Mouse (Mus musculus) left cerebral cortex, adult 9 months (tissue): ENCODE measurements around the gene Sbk1.
"Not testable (repeated sequence)": the region's sequence is repeated elsewhere in the genome, so short reads cannot be mapped to it uniquely, and the experiment has no call there.

Experiments used
- DNase-seq, 2 experiments: peaks; one replicate each; pipeline ENCODE4 v3.0.0; 2022; ENCODE audit warnings: low spot score in 2 of 2

Sbk1 gene

DNA sequence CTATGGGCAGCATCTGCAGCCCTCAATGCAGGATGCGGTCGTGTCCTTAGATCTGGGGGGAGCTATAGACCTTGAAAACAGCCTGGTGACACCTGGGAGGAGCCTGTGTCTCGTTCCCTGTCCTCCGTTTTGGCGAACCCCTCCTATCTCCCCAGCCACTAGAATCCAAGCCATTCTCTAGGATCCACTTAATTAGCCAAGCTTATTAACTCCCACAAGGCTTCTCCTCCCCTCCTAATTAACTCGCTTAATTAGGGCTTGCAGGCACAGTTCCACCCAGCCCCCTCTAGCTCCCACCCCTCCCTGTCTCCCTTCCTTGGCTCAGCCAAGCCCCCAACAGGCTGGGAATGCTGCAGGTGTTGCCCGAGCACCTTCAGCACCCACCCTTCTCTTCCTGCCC lies 8.5 kb upstream of the Sbk1 start:
- no peak for DNase-seq

DNA sequence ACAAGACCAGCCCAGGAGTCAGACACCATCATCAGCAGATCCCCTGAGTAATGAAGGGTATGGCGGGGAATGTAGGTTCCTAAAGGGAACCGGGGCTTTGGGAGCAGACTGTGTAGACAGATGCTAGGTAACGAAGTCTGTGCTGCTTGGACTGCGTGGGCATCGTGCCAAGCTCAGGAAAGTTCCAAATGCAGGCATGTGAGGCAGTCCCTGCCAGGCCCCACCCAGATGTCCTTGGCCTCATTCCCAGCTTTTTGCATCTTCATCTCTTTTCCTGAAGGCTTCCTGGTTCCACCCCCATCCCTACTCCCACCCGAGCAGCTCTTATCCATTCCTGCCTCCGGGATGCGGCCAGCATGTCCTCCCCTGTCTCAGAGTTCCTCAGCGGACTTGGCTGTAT lies 6.5 kb upstream of the Sbk1 start:
- DNase-seq = peak; percentile 73 to 93

DNA sequence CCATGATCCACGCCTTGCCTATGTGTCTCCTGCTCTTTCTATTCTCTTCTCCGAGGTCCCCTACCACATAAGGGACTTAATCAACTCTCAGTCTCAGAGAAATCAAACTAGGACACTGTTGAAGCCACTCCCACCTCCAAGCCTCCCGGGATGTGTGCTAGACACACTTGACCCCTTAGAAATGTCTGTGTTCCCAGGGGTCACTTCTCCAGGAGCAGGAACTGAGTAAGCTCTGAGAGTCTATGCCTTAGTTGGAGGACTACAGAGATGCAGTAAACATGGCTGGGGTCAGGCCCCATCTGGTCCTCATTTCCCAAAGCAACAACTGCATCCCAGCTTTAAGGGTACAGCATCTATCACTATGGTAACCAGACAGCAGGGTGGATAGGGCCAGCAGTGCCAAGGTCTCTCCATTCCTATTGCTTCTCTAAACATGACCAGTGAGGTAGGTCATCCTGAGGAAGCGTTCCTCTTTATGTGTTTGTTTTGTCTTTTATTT lies 6.0 kb upstream of the Sbk1 start:
- no peak for DNase-seq

DNA sequence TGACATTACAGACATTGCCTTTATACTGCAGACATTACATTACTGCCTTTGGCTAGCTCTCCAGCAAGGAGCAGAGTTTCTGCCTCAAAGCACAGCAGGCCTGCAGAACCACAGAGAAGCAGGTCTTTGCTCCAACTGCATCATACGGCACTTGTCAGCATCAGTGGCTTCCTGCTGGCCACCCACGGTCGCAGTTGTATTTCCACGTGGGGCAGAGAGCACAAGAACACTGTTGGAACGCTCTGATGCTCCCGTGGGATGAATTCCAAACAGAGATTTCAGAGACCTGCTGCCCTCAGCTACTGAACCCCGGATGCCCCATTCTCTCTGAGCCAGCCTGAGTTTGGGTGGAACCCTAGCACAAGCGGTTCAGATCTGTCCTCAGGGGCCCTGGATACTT lies 4.8 kb upstream of the Sbk1 start:
- DNase-seq = no peak

DNA sequence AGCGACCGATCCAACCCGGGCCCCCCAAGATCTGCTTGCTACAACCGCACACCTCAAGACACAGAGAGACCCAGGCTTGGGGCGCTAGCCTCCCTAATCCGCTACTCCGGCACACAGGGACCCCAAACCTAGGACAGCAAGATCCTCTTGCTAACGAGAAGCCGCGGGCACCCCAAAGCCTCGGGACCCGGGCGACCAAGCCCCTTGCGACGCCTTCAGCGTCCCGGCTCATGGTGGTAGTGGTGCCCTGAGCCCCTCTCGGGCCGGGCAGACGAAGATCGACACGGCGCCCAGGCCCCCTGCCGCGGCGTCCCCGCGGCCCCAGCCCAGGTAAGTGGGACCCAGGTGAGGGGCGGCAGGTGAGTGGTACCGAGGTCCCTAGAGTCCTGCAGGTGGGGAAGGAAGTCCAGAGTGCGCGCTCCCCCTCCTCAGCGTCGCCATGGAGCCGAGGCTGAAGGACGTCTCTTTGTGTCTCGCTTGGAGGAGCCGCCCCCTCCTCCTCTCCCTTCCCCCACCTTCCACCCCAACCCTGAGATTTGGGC lies 422 bp downstream of the Sbk1 start:
- DNase-seq = no peak

DNA sequence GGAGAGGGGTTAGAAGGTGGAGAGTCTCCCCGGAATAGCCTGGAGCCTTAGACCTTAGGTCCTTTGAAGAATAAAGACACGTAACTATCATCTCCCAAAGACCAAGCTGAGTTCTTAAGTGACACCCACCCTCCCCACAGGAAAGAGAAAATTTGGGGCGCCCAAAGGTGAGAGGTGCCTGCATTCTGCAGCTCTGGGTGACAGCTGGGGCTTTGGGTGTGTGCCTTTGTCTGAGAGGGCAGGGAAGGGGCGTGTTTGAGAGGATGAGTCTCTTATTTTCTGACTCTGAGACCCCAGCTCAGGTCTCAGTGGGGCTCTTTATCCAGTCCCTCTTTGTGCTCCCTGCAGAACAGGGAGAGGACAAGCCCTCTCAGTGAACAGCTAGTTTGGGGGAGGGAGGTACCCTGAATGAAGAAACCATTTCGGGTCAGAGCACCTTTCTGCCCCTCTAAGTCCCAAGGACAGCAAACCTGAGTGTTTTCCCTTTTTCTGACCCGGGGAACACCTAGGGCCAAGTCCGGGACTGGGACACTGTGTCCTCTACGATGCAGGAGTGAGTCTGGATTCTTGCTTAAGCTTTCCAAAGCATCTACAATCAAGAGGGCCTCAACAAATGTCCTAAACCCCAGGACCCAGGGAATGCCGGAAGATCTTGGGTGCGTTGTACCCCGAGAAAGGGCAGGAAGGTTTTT lies 1.1 kb downstream of the Sbk1 start:
- DNase-seq = no peak

DNA sequence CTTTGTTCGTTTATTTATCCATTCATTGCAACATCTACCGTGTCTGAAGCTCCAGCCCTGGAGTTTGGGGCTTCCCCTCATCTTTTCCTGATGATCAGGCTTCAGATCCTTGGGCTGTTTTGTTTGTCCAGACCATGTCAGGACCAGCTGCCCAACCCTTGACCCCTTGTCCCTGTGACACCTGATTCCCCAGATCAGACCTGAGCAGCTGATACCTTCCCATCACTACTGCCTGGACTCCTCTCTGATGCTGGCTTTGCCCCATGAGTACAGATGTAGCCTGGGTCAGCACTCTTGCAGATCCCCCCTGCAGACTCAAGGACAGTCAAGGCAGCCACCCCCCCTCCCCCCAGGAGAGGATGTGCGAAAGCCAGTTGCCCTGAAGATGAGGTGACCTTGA lies 1.7 kb downstream of the Sbk1 start:
- DNase-seq = no peak

DNA sequence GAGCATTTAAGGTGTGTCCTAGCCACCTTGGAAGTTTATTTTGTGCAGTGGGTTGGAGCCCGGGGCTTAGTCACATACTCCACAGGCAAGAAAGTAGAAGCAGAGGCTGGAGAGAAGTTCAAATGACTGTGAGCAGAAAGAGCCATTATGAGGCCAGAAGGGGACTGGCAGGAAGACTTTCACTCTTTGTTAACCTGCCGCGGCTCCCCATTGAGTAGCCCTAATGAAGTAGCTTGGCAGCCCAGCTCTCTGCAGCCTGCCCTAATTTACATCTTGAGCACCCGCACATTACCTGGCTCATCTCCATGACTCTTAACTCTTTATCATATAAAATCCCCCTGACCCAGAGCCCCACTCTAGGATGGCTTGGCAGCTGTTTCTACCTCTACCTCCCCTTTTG lies 2.2 kb downstream of the Sbk1 start:
- DNase-seq = no peak

DNA sequence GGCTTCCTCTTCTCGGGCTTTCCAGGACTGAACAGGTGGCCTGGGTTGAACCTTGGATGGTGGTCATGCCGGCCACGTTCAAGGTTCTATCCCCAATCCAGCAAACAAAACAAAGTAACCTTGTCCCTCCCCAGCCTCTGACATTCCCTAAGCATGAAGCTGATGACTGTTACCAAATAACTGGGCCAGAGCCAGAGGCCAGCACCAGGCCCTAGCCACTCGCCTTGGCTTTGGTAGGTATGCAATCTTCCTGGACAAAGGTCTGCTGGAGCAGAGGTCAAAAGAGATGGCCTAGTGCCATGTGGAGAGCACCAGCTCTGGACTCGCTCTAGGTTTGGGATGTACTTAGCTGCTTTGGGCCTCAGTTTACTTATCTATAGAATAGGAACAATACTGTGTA lies 3.3 kb downstream of the Sbk1 start:
- no peak for DNase-seq

DNA sequence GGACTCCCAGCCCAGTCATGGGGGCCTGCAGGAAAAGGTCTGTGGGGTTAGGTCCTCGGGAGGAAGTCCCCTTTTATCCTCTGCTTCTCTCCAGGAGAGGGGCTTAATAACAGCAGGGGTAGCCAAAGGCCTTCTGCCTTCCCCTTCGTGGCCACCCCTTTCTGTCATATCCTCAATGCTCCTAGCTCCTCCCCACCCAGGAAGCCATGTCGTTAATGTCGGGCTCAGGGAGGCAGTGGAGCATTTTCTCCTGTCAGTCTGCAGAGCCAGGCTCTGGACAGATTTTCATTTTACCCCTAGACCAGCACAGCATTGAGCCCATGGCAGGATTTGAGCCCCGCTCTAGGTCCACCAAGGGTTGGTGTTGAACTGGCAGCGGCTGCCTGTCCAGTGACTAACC lies 3.9 kb downstream of the Sbk1 start:
- no peak for DNase-seq

DNA sequence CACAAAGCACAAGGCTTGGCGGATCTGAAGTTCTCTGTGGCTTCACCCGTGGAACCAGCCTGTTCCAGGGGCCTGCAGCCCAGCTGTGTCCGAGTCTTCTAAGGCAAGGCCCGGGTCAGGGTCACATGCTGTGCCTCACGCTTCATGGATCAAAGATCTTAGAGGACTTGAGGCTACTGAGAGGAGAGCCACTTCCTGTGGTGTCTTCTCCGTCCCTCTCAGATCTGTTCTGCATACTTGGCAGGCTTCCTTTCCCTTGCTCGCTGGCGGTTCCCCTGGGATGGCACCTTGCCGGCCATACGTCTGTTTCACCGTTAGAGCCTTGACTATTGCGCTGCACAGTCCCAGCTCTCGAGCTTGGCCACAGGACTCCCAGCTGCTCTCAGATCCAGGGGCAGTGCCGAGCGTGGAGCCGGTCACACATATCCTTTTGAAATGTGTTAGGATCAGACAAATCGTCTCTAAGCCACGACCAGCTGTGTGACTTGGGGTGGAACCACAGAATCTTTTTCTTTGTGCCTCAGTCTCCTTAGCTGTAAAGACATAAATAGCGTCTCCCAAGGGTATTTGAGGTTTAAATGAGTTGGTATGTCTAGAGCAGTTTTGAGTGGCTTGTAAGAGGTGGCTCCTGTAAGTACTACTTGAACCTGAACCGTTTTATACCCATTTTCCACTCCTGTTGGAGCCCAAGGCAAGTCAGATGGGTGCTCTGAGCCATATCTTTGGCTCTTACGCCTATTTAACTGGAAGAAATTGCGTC lies 5.3 kb downstream of the Sbk1 start:
- no peak for DNase-seq

DNA sequence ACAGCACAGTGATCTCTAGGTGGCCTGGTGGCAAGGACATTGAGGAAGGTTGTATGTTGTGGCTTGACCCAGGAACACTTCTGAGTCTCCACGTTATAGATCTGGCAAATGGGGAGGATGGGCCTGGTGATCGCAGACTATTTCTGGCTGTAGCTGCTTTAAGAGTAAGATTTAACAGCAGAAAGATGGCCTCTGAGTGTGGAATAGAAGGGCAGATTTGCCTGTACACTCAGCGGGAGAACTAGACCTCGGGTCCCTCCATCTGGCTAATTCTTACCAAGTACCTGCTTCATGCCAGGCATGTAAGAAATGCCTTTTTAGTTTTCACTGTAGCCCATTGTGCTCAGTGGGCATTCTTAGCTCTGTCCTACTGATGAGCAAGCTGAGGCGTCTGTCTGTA lies 6.4 kb downstream of the Sbk1 start:
- no peak for DNase-seq

DNA sequence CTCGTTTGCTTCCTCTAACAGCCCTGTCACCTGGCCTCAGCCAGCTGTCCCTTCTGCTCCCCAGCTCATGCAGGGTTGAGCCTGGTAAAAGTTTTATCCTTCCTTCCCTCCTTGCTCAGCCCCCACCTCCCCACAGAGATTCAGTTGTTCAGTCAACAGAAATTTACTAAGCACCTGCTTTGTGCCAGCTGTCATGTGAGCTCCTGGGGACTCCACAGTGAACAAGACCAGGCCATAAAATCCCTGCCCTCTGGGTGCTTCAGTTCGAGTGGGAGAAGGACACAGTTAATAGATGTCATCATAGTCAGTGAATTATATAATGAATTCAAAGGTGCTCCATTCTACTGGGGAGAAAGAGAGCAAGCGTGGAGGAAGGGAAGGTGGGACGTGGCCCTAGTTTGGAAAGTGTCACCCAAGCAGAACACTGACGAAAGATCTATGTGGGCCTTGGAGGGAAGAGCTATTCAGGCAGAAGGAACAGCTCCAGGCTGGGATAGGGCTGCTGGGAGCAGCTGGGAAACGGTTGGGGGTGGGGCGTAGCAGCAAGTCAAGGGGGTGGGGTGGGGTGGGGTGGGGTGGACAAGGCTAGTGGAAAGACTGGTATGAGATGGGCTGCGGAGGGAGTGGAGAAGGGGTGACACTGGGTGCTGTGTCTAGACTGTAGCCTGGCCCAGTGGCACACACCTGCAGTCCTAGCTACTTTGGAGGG lies 7.5 kb downstream of the Sbk1 start:
- DNase-seq = no peak

DNA sequence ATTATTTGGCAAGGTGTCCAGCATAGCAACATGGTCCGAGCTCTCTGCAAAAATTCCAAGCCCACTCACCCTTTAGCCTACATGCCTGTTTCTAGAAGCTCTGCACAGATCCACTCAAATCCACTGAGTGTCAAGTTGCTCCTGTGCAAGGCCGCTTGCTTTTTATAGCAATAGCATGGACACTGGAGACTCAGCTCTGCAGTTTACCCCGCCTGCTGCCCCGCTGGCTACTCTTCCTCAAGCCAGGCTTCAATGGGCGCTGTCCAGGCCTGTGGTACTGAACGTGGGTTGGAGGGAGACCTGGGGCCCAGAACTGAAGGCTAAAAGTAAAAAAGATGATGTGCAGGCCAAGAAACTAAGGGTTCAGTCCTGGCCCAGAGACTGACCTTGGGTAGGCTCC lies 8.3 kb downstream of the Sbk1 start:
- no peak for DNase-seq

DNA sequence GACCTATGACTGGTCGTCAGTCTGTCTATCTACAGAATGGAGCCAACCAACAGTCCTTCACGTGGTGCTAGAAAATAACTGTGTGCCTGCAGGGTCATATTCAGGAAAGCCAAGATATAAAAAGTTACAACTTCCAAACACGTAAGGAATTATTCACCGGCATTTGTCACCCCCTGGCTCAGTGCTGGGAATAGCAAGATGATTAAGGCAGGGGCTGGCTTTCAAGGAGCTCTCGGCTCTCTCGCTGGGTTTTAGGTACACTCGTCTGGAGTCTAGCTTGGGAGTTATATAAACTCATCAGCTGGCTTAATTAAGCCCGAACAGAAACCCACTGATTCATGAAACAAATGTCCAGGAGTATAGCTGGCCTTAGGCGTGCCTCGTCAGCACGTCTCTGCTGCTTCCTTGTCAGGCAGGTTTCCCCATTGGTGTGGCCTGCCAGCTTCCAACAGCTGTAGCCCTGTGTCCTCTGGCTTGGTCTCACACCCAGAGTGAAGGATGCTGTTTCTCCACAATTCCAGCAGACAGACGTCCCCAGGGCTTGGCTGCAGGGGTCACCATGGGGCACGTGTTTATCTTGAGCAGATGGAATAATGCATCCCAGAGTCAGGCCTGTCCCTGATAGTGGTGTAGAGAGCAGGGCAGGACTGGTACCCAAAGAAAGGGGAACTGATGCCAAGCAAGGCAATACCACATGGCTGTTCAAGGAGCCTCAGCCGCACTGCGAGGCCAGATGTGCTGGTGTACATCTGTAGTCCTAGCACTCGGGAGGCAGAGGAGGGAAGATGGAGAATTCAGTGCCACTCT lies 9.7 kb downstream of the Sbk1 start:
- DNase-seq = no peak

DNA sequence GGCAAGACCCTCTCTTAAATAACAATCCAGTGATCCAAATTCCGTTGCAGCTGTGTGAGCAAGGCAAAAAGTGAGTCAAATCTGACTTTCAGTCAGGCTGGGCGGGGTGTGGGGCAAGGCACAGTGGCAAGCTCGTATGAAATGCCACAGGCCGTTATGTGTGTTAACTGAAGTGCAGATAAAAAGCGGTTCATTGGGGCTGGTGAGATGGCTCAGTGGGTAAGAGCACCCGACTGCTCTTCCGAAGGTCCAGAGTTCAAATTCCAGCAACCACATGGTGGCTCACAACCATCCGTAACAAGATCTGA lies 10.2 kb downstream of the Sbk1 start:
- DNase-seq = not testable (repeated sequence)

DNA sequence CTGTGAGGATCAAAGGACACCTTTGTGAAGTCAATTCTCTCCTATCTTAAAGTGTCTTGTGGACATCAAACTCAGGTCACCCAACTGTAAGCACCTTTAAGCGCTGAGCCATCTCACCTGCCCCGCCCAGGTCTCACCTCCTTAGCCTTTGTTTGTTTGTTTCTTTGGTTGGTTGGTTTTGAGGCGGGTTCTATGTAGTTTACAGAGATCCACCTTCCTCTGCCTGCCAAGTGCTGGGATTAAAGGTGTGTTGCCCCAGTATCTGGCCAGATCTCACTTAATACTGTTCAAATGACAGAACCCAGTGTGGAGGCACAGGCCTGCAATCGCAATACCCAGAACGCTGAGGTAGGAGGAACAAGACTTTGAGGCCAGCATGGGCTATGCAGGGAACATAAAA lies 11.6 kb downstream of the Sbk1 start:
- DNase-seq = no peak

DNA sequence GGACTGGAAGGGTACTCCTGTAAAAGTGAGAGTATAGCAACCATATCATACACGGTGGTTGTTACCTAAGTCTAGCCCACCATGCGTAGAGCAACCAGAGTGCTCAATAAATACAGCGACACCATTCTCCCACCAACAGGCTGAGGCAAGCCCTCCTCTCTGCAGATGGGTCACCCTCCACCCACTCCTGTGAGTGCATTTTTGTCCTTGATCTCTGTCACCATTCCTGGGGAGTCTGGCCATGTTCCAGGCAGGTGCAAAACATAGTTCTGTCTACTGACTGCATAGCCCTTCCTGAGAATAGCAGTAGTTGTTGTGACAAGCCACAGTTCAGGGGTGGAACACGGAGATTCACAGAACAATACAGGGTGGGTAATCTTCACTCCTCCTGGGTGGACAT lies 12.0 kb downstream of the Sbk1 start:
- no peak for DNase-seq

DNA sequence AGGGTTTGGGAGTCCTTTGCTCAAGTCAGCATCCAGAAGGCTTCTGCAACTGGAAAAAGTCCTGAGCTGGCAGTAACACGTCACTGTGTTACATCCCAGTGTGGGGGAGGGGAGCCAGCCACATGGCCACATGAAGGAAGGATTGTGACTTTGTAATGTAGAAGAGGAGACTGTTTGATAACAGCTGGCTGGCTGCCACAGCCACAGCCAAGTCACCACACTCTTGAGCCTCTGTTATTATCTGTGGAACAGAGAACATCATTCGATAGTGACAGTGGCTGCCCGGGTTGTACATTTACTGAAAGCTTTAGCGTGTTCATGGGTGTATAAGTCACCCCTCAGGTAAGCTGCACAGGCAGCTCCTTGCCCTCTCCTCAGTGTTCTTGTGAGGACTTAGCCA lies 12.4 kb downstream of the Sbk1 start:
- DNase-seq = peak in 1 of 2 experiments; percentile 58

DNA sequence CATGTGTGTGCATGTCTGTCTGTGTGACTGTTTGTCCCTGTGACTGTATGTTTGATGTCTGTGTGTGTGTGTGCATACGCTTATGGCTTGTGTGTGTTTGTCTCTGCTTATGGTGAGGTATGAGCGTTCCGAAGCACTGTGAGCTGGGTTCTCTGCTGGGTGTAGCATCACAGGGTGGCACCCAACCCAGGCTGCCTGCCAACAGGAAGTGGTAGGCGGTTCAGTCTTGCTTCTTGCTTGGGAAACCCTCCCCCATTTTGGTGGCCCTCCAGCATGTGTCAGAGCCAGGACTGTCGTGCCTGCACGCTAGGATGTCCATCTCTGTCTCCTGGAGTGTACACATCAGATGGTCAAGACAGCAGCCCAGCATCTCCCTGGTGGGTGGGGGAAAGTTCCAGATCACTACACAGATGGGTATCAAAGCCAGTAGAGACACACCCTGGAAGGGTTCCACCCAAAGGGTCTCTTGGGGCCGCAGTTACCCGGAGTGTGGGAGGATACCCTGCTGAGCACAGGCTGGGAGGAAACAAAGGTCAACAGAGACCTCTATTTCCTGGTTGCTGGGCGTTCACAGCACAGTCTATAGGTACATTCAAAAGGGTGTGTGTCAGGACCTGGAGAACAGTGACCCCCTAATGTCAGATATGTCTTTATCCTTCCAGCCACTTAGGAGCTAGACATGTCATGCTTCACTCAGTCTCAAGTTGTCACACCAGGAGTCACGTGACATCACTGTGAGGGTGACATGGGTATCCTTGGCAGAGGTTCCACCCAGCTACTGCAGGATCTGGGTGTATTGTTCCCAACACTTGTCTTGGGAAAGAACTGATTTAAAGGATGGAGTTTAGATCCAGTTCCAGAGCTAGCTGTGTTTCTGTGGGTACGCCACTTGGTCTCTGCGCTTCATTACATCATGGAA lies 13.1 kb downstream of the Sbk1 start:
- peak; percentile 67 to 91 for DNase-seq

DNA sequence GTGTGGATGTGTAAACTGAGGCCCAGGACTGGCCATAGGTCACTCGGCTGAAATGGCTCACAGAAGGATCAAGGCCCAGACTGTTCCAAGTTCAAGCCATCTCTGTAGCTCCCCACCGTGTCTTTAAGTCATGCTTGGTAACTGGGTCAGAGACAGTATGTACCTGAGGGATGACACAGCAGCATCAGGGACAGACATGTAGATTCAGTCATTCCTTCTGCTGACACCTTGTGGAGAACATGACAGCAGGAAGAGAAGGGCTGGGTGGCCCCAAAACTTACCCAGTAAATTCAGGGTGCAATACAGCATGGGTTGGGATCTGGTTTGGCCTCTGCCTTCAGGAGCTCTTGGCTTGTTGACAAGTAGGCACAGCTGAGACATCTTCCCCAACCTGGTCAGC lies 13.9 kb downstream of the Sbk1 start:
- DNase-seq = no peak
